Mouse (Mus musculus) hindbrain, embryonic 13.5 days (tissue): ENCODE measurements around the gene Emc3. TPM values are rescaled to one million over a fixed set of nuclear protein-coding genes. Genes with fewer than 3 reads are reported as not detected.

ENCODE experiments used
- ATAC-seq: fragments of 200-750 bp; cut with Nextera tagmentation; 2 replicates; pipeline ENCODE4 v1.8.0; 2017; ENCODE audit warnings: moderate TSS enrichment; ENCODE audit not compliant: low FRiP score
- H3K27ac ChIP-seq: fragments of 300-500 bp; sonication (generic); 2 replicates; pipeline ENCODE4 v1.5.1; 2015; ENCODE audit warnings: inconsistent platforms, mild to moderate bottlenecking, moderate library complexity
- H3K27me3 ChIP-seq: fragments of 300-500 bp; sonication (generic); 2 replicates; pipeline ENCODE4 v1.6.1; 2015; ENCODE audit warnings: mild to moderate bottlenecking, inconsistent platforms
- H3K36me3 ChIP-seq: fragments of 300-500 bp; sonication (generic); 2 replicates; pipeline ENCODE4 v1.6.1; 2015; ENCODE audit warnings: mild to moderate bottlenecking, inconsistent platforms
- H3K4me1 ChIP-seq: fragments of 300-500 bp; sonication (generic); replicated peaks from 2 replicates; pipeline ENCODE4 v1.6.1; 2015; ENCODE audit warnings: inconsistent platforms
- H3K4me2 ChIP-seq: fragments of 300-500 bp; sonication (generic); 2 replicates; pipeline ENCODE4 v1.6.1; 2015; ENCODE audit warnings: inconsistent platforms, mild to moderate bottlenecking, moderate library complexity
- H3K4me3 ChIP-seq: fragments of 300-500 bp; sonication (generic); 2 replicates; pipeline ENCODE4 v1.5.1; 2015; ENCODE audit warnings: mild to moderate bottlenecking, inconsistent platforms
- H3K9ac ChIP-seq: fragments of 300-500 bp; sonication (generic); 2 replicates; pipeline ENCODE4 v1.6.1; 2015; ENCODE audit warnings: mild to moderate bottlenecking, inconsistent platforms
- H3K9me3 ChIP-seq: fragments of 300-500 bp; sonication (generic); 2 replicates; pipeline ENCODE4 v1.6.1; 2016; ENCODE audit warnings: inconsistent platforms
- WGBS: fragments of 180-500 bp; shearing (Covaris S2); methylation state at CpG from one replicate; pipeline ENCODE4 v1.1.7; 2015; 5-methylcytosine and 5-hydroxymethylcytosine counted together
- polyA plus RNA-seq: library from polyadenylated mRNA; unstranded; fragments of >200 nt; fragmentation: Nextera tagmentation; extraction: Ambion mirVana; gene quantifications from 2 replicates; pipeline ENCODE4 v1.2.1, GENCODE M21; 2015

Gene Emc3
- polyA plus RNA-seq, 1 experiment from 2014 or later: 105 TPM

DNA sequence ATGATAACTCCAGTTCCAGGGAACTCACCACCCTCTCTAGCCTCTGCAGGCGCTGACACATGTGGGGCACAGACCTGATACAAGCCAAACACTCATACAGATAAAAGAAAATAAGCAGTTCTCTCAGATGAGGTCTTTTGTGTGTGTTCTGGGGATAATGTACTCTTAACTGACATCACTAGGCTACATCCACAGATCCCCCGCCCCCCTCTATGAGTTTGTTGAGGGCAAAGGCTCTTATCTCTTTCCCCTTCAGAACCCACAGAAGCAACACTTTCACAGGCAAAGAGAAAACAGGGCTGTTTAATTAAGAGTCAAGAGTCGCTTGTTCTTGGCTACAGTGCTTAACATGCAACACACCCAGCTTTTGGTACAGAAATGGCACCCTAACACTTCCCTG lies 16.9 kb downstream of the Emc3 start:
- Histone ChIP-seq H3K36me3 (peaks cover 82% of the 10 kb centered on the region), H3K9me3 (no peaks in the 10 kb centered on the region), H3K27ac (no peak overlapping the region), H3K4me3 (no peak overlapping the region), H3K4me1 (no peaks in the 10 kb centered on the region), H3K27me3 (no peaks in the 10 kb centered on the region), H3K4me2 (no peak overlapping the region), H3K9ac (no peak overlapping the region)
- ATAC-seq: no peak
- over 99% methylated on average over 3 of the region's 3 CpGs for WGBS

DNA sequence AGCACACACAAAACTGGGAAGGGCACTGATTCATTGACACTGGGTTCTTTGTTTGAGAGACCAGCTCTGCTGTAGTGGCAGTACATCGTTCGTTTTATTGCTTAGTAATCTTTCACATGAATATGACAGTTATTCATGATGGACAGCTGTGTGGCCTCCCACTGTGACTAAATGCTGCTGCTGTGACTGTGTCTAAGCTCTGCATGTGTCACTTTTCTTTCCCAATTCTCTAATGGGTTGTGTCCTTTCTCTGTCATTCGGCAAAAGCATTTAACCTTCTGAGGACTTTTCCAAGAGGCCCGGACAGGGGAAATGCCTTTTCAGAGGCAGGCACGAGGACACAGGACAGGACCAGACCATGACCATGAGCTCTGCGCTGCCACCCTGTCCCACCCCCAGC lies 17.5 kb downstream of the Emc3 start:
- H3K27ac ChIP-seq: no peak overlapping the region
- no peak overlapping the region for H3K4me3 ChIP-seq
- peaks cover 76% of the 10 kb centered on the region for H3K36me3 ChIP-seq
- no peaks in the 10 kb centered on the region for H3K4me1 ChIP-seq
- no peaks in the 10 kb centered on the region for H3K9me3 ChIP-seq
- no peak overlapping the region for H3K9ac ChIP-seq
- H3K27me3 ChIP-seq: no peaks in the 10 kb centered on the region
- no peak overlapping the region for H3K4me2 ChIP-seq
- no peak for ATAC-seq
- WGBS: 90% methylated on average over 6 of the region's 6 CpGs

DNA sequence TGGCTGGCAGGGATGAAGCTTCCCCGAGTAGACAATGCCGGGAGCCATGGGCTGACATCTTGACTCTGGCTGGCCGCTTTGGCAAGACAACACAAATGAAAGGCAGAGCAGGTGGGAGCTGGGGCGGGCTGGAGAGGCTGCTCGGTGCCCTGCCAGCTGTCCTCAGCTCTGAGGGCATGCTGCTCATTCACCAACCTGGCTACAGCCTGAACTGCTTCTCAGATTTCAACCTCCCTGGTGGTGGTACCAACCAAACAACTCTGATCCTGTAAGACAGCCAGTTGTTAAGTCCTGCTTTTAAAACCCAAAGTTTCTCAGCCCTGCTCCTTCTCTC lies 22.5 kb downstream of the Emc3 start:
- no peak for ATAC-seq

GRCm38 (mm10) chr6:113508272-113508946 lies 23.0 kb downstream of the Emc3 start:
- no peaks in the 10 kb centered on the region for H3K27me3 ChIP-seq
- no peak overlapping the region for H3K27ac ChIP-seq
- WGBS: 66% methylated on average over 7 of the region's 7 CpGs
- H3K9ac ChIP-seq: no peak overlapping the region
- peaks cover 20% of the 10 kb centered on the region for H3K36me3 ChIP-seq
- ATAC-seq: no peak
- H3K4me3 ChIP-seq: no peak overlapping the region
- no peaks in the 10 kb centered on the region; the same call in 1 of the 2 replicates for H3K4me1 ChIP-seq
- no peaks in the 10 kb centered on the region for H3K9me3 ChIP-seq
- no peak overlapping the region for H3K4me2 ChIP-seq

More for the DNA sequence above, 22.5 kb downstream of the Emc3 start:
- peaks cover 25% of the 10 kb centered on the region for H3K36me3 ChIP-seq
- no peaks in the 10 kb centered on the region for H3K27me3 ChIP-seq
- no peak overlapping the region for H3K4me3 ChIP-seq
- no peak overlapping the region for H3K27ac ChIP-seq
- no peaks in the 10 kb centered on the region; the same call in 1 of the 2 replicates for H3K4me1 ChIP-seq
- no peak overlapping the region for H3K9ac ChIP-seq
- H3K4me2 ChIP-seq: no peak overlapping the region
- WGBS: 57% methylated on average over 5 of the region's 5 CpGs
- no peaks in the 10 kb centered on the region for H3K9me3 ChIP-seq

DNA sequence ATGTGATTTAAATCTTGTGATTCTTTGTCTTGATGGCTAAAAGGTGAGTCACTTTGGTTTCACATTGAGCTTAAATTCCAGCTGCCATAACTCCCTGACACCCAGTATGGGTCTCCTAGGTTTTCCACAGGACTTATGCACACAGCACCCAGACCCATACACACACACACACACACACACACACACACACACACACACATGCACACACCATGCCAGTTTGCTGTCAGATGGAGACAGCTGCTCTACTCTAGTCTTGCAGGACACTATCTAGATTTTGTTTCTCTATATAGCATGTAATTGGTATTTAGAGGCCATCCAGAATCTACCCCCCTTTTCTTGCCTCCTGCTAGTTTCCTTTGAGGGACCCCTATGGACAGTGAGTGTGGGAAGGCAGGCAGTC lies 24.3 kb downstream of the Emc3 start:
- H3K27ac ChIP-seq: no peak overlapping the region
- no peak overlapping the region for H3K9ac ChIP-seq
- no peaks in the 10 kb centered on the region for H3K27me3 ChIP-seq
- no peaks in the 10 kb centered on the region for H3K9me3 ChIP-seq
- no peak overlapping the region for H3K4me3 ChIP-seq
- H3K4me2 ChIP-seq: no peak overlapping the region
- ATAC-seq: no peak
- no peaks in the 10 kb centered on the region; the same call in 1 of the 2 replicates for H3K4me1 ChIP-seq
- H3K36me3 ChIP-seq: peaks cover 8% of the 10 kb centered on the region; the same call in 1 of the 2 replicates

DNA sequence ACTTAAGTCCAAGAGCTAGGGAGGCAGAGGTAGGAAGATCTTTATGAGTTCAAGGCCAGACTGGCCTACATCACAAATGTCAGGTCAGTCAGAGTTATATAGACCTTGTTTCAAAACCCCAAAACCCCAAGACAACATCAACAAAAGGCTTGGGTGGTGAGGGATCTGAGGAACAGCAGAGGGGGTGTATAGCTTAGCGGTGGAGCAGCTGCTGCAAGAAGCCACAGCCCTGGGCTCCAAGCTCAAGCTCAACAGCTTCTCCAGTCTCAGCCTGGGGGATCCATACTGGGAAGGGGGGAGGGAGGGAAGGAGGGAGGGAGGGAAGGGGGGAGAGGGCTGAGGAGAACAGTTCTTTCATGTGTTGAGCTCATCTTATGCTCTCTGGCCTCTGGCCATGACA lies 25.8 kb downstream of the Emc3 start:
- no peak overlapping the region for H3K27ac ChIP-seq
- H3K27me3 ChIP-seq: peaks cover 6% of the 10 kb centered on the region
- no peak overlapping the region for H3K4me3 ChIP-seq
- no peaks in the 10 kb centered on the region for H3K9me3 ChIP-seq
- H3K36me3 ChIP-seq: no peaks in the 10 kb centered on the region
- WGBS: 84% methylated on average over 1 of the region's 1 CpGs
- H3K9ac ChIP-seq: no peak overlapping the region
- H3K4me2 ChIP-seq: no peak overlapping the region
- H3K4me1 ChIP-seq: peaks cover 12% of the 10 kb centered on the region
- no peak for ATAC-seq

DNA sequence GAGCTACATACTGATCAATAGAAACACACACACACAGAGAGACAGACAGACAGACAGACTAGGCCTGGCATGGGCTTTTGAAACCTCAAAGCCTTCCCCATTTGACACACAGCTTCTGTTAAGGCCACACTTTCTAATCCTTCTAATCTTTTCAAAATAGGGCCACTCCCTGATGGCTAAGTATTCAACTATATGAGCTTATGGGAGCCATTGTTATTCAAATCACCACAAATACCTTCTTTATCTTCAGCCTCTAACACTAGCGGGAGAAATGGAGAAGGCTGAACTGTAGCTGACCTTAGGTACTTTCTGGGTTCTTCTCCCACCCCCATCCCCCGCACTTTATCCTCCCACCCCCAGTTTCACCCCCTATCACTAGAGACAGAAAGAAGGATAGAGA lies 28.7 kb downstream of the Emc3 start:
- H3K4me1 ChIP-seq: peaks cover 13% of the 10 kb centered on the region
- H3K27ac ChIP-seq: no peak overlapping the region
- no peaks in the 10 kb centered on the region for H3K9me3 ChIP-seq
- H3K4me3 ChIP-seq: no peak overlapping the region
- H3K4me2 ChIP-seq: no peak overlapping the region
- peaks cover 10% of the 10 kb centered on the region for H3K27me3 ChIP-seq
- 52% methylated on average over 2 of the region's 2 CpGs for WGBS
- H3K36me3 ChIP-seq: no peaks in the 10 kb centered on the region
- H3K9ac ChIP-seq: no peak overlapping the region
- ATAC-seq: no peak

GRCm38 (mm10) chr6:113501388-113502084 lies 29.9 kb downstream of the Emc3 start, which contains the start of gene Prrt3:
Gene Prrt3 (minus strand): TSS chr6:113501931.
- no peaks in the 10 kb centered on the region for H3K9me3 ChIP-seq
- peak within 1 kb of the TSS; percentile 64 for H3K4me2 ChIP-seq
- peaks cover 13% of the 10 kb centered on the region for H3K4me1 ChIP-seq
- H3K27ac ChIP-seq: peak within 1 kb of the TSS; percentile 66
- 4% methylated on average over 32 of the region's 32 CpGs for WGBS
- peak within 1 kb of the TSS; percentile 79 for H3K9ac ChIP-seq
- peaks cover 16% of the 10 kb centered on the region for H3K27me3 ChIP-seq
- H3K36me3 ChIP-seq: peaks cover 6% of the 10 kb centered on the region; the same call in 1 of the 2 replicates
- H3K4me3 ChIP-seq: peak within 1 kb of the TSS; percentile 60
- peak; percentile 86 for ATAC-seq

GRCm38 (mm10) chr6:113499346-113499745 lies 32.1 kb downstream of the Emc3 start:
- 88% methylated on average over 6 of the region's 6 CpGs for WGBS
- no peak for ATAC-seq
- no peak overlapping the region for H3K4me2 ChIP-seq
- peaks cover 30% of the 10 kb centered on the region for H3K4me1 ChIP-seq
- H3K9me3 ChIP-seq: no peaks in the 10 kb centered on the region
- H3K4me3 ChIP-seq: no peak overlapping the region
- H3K27ac ChIP-seq: no peak overlapping the region
- peaks cover 9% of the 10 kb centered on the region; the same call in 1 of the 2 replicates for H3K36me3 ChIP-seq
- H3K9ac ChIP-seq: no peak overlapping the region
- peaks cover 29% of the 10 kb centered on the region for H3K27me3 ChIP-seq

DNA sequence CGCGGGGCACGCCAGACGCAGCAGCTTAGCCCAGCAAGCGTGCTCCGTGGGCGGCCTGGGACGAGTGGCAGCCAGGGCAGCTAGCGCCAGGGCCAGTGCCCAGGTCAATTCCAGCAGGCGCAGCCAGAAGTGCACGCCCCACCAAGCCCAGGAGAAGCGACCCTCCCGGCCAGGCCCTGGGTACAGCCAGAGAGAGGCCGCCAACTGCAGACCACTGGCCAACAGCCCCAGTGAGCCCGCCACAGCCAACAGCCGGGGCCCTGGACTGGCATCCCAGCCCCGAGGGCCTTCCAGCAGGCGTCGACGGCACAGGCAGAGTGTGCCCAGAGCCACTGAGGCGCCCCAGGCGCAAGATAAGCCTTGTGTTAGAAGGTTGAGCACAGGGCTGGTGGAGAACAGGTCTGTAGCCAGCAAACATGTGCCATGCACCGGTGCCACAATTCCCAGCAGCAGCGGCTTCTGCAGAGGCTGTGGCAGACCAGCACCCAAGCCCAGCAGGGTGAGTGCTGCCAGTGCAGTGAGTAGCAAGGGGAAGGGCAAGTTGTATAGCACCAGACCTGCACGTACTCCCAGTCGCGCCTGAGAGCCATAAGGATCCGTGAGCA lies 36.3 kb downstream of the Emc3 start:
- peak overlapping the region; percentile 62 for H3K9ac ChIP-seq
- 51% methylated on average over 28 of the region's 28 CpGs for WGBS
- peak overlapping the region; percentile 38; the same call in 1 of the 2 replicates for H3K4me3 ChIP-seq

GRCm38 (mm10) chr6:113494258-113494788 lies 37.1 kb downstream of the Emc3 start:
- WGBS: 2% methylated on average over 52 of the region's 54 CpGs
- Histone ChIP-seq H3K27ac (peak overlapping the region; percentile 30; the same call in 1 of the 2 replicates), H3K9me3 (no peaks in the 10 kb centered on the region), H3K27me3 (peaks cover 19% of the 10 kb centered on the region), H3K4me1 (peaks cover 20% of the 10 kb centered on the region), H3K4me2 (peak overlapping the region; percentile 55), H3K36me3 (peaks cover 49% of the 10 kb centered on the region), H3K9ac (peak overlapping the region; percentile 62), H3K4me3 (peak overlapping the region; percentile 38)
- peak; percentile 57 for ATAC-seq

More for the DNA sequence above, 36.3 kb downstream of the Emc3 start:
- H3K27ac ChIP-seq: no peak overlapping the region
- H3K4me2 ChIP-seq: peak overlapping the region; percentile 55
- peaks cover 19% of the 10 kb centered on the region for H3K27me3 ChIP-seq
- peaks cover 20% of the 10 kb centered on the region for H3K4me1 ChIP-seq
- peaks cover 41% of the 10 kb centered on the region for H3K36me3 ChIP-seq
- H3K9me3 ChIP-seq: no peaks in the 10 kb centered on the region
- peak; percentile 17; the same call in 1 of the 2 replicates for ATAC-seq

- H3K9ac ChIP-seq: no peak overlapping the region
- ATAC-seq: no peak
- peaks cover 23% of the 10 kb centered on the region for H3K4me1 ChIP-seq
- 82% methylated on average over 24 of the region's 24 CpGs for WGBS
- peaks cover 65% of the 10 kb centered on the region for H3K36me3 ChIP-seq
- H3K4me3 ChIP-seq: no peak overlapping the region
- no peaks in the 10 kb centered on the region for H3K9me3 ChIP-seq
- peaks cover 16% of the 10 kb centered on the region for H3K27me3 ChIP-seq
- no peak overlapping the region for H3K27ac ChIP-seq
- H3K4me2 ChIP-seq: no peak overlapping the region
Observed at GRCm38 (mm10) chr6:113492101-113492864, 39.2 kb downstream of the Emc3 start.
